Mouse (Mus musculus) neutrophil, adult 83 days (primary cell): ENCODE results near the gene Gm38392. TPM values are rescaled to one million over a fixed set of nuclear protein-coding genes. Genes with fewer than 3 reads are reported as not detected.

Source experiments
- total RNA-seq, 2 experiments: library from RNA; stranded (reverse); gene quantifications; one replicate each; pipeline ENCODE4 v1.2.4; 2023

The Gm38392 gene
- not detected for total RNA-seq

GRCm38 (mm10) chr3:88287110-88287509 is at the start of gene Gm38392:
Gene Gm38392, minus strand, starts transcription at chr3:88287210.

GRCm38 (mm10) chr3:88336058-88337013 is 49.3 kb upstream of the Gm38392 start, which contains the start of the genes Tmem79 and Smg5:
Gene Tmem79, minus strand, starts transcription at chr3:88336148.
Gene Smg5, plus strand, starts transcription at chr3:88336260.

GRCm38 (mm10) chr3:88324951-88325405 is 38.0 kb upstream of the Gm38392 start, which contains the start of gene Glmp:
Gene Glmp, plus strand, starts transcription at chr3:88325023.

GRCm38 (mm10) chr3:88296561-88297318 is 9.7 kb upstream of the Gm38392 start, which contains the start of the genes Tsacc and Cct3:
Gene Tsacc, minus strand, starts transcription at chr3:88296999.
Gene Cct3, plus strand, starts transcription at chr3:88297116.

GRCm38 (mm10) chr3:88254268-88254926 is 32.6 kb downstream of the Gm38392 start, which contains the start of gene Rhbg:
Gene Rhbg, minus strand, starts transcription at chr3:88254709.

Other genes starting within 250 kb of the Gm38392 start
- 1 to 10 TPM; 2.5 to 5.9 TPM for gene Gpatch4, start 244.1 kb downstream of the Gm38392 start, total RNA-seq
- 10 to 100 TPM; 26.4 to 30.3 TPM for gene Naxe, start 228.7 kb downstream of the Gm38392 start, total RNA-seq
- gene Ttc24, start 208.9 kb downstream of the Gm38392 start, total RNA-seq = not detected
- gene Iqgap3, start 205.2 kb downstream of the Gm38392 start, total RNA-seq = 10 to 100 TPM; 35.3 to 39.7 TPM
- 10 to 100 TPM; 55.4 to 69.5 TPM for gene Mef2d, start 144.8 kb downstream of the Gm38392 start, total RNA-seq
- not detected for gene Rhbg, start 32.5 kb downstream of the Gm38392 start, total RNA-seq
- gene Tsacc, start 9.8 kb upstream of the Gm38392 start, total RNA-seq = 1 to 10 TPM in 1 of 2 experiments, not detected in 1; 1.3 TPM
- 10 to 100 TPM; 66.6 to 69.9 TPM for gene Cct3, start 9.9 kb upstream of the Gm38392 start, total RNA-seq
- 100 to 1,000 TPM; 114 to 115 TPM for gene Glmp, start 37.8 kb upstream of the Gm38392 start, total RNA-seq
- gene Tmem79, start 48.9 kb upstream of the Gm38392 start, total RNA-seq = 1 to 10 TPM; 1.2 to 1.3 TPM
- gene Smg5, start 49.0 kb upstream of the Gm38392 start, total RNA-seq = 10 to 100 TPM; 48.0 to 51.9 TPM
- 1 to 10 TPM in 1 of 2 experiments, under 1 TPM in 1; 0.46 to 1.1 TPM for gene Paqr6, start 77.4 kb upstream of the Gm38392 start, total RNA-seq
- 10 to 100 TPM; 15.2 to 25.3 TPM for gene Bglap3, start 85.5 kb upstream of the Gm38392 start, total RNA-seq
- gene Bglap2, start 91.5 kb upstream of the Gm38392 start, total RNA-seq = 10 to 100 TPM; 26.3 to 43.3 TPM
- 100 to 1,000 TPM; 105 to 139 TPM for gene Bglap, start 97.3 kb upstream of the Gm38392 start, total RNA-seq
- 10 to 100 TPM; 59.0 to 65.4 TPM for gene Pmf1, start 123.1 kb upstream of the Gm38392 start, total RNA-seq
- 10 to 100 TPM; 16.1 to 16.3 TPM for gene Slc25a44, start 137.9 kb upstream of the Gm38392 start, total RNA-seq
- gene Sema4a, start 174.0 kb upstream of the Gm38392 start, total RNA-seq = 100 to 1,000 TPM; 296 to 331 TPM
- gene Lmna, start 222.7 kb upstream of the Gm38392 start, total RNA-seq = 10 to 100 TPM; 17.1 to 26.2 TPM
- under 1 TPM; 0.20 to 0.33 TPM for gene Mex3a, start 245.2 kb upstream of the Gm38392 start, total RNA-seq